Mouse (Mus musculus): ENCODE measurements around the gene Ercc1. TPM values are rescaled to one million over a fixed set of nuclear protein-coding genes. Genes with fewer than 3 reads are reported as not detected.

Ercc1 gene
- total and polyA plus RNA-seq, 3 experiments, result 22.2 to 37.5 TPM; not detected in 1

DNA sequence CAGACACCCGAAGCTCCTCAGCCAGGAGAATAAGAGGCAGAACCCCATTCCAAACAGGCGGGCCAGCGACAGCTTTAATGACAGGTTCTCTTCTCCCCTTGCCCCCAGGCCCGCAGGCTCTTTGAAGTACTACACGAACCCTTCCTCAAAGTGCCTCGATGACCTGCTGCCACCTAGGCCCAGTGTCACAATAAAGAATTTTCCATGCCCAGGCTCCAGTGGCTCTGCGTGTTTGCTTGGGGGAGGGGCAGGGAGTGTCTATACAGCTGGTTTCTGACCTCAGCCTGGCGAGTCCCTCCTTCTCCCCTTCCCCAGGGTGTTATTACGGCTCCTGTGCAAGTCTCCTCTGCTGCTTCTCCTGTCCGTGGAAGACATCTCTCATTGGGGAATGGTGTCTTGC lies 11.7 kb downstream of the Ercc1 start:
- DNase-seq (ENCODE audit: low read depth, low spot score), result no peak
- H3K27ac ChIP-seq (ENCODE audit: control insufficient read depth, low read depth, low read length), result no peak overlapping the region
- no peaks in the 10 kb centered on the region for H3K27me3 ChIP-seq (ENCODE audit: control insufficient read depth in 1 of 2, insufficient read depth in 2 of 2, low read length in 2 of 2)
- 0 out of 4 replicates have a peak, but pooled peaks cover 0 to 2% of the 10 kb centered on the region in 2 experiments for H3K36me3 ChIP-seq (ENCODE audit: control insufficient read depth in 1 of 2, insufficient read depth in 2 of 2, low read length in 2 of 2)
- H3K4me3 ChIP-seq (ENCODE audit: control insufficient read depth in 1 of 2, insufficient read depth in 1 of 2, low read depth in 2 of 2, low read length in 2 of 2), result no peak overlapping the region
- no peaks in the 10 kb centered on the region for H3K9me3 ChIP-seq (replicated peaks; ENCODE audit: insufficient read depth, low read length)
- TF ChIP-seq RCOR1 (IDR thresholded peaks at IDR 0.05; ENCODE audit: low read depth, low read length) (no peak), TAL1 (IDR thresholded peaks at IDR 0.05; ENCODE audit: low read length) (no peak), GATA1 (IDR thresholded peaks at IDR 0.05; ENCODE audit: low read depth, low read length) (no peak), ZC3H11A (IDR thresholded peaks at IDR 0.05; ENCODE audit: low read depth, low read length) (no peak), MAX (IDR thresholded peaks at IDR 0.05; ENCODE audit: low read length) (no peak)
- H3K4me1 ChIP-seq (ENCODE audit: control insufficient read depth in 1 of 2, insufficient read depth in 2 of 2, low read length in 2 of 2), result peaks cover 0 to 8% of the 10 kb centered on the region in 2 experiments; a peak in 1 of 4 replicates
- no peak overlapping the region for H3K9ac ChIP-seq (ENCODE audit: control insufficient read depth, low read depth, low read length, poor library complexity, severe bottlenecking)
- H3K79me2 ChIP-seq (ENCODE audit: control insufficient read depth, insufficient read depth, low read length, poor library complexity), result peaks cover 10% of the 10 kb centered on the region

DNA sequence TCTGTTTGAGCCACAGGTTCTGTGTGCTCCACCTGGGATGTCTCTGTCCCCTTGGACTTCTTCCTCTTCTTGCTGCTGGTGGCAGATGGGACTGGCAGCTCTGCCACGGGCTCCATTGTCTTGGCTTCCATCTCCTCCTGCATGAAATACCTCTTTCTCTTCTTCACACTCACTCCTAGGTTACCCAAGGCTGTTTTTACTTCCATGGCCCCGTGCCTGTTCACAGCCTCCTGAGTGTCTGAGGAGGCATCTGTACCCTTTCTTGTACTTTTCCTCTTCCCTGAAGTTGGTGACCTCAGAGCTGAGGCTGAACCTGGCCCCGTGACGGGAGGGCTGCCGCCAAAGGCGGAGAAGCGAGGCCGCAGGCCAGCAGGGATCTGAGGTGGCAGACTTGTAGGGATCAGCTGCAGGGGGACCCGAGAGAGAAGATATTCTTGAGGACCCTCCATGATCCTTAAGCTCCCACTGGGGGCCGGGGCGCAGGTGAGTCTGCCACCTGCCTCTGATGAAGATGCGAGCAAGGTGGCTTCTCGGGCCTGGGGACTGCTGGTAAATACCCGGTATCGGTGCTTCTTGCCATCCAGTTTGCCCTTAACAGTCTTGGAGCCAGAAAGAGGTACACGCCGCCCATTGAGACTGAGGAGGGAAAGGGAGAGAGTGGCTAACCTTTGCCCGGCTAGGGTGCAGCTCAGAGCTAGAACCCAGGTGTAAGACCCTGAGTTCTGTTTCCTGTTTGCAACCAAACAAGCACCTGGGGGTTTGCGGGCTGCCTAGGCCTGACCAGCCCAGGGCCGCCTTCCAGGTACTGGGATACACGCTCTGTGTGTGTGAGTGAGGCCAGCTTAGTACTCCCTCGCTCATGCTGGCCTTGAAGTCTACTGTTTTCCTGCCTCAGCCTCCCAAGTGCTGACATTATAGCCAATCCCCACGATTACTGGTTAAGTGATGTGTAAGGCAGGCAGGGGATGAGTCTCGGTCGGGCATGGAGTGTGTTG lies 13.1 kb downstream of the Ercc1 start:
- H3K4me1 ChIP-seq (ENCODE audit: control insufficient read depth in 1 of 2, insufficient read depth in 2 of 2, low read length in 2 of 2), result peaks cover 0 to 13% of the 10 kb centered on the region in 2 experiments; a peak in 2 of 4 replicates
- DNase-seq (ENCODE audit: low read depth, low spot score), result no peak
- H3K9ac ChIP-seq (ENCODE audit: control insufficient read depth, low read depth, low read length, poor library complexity, severe bottlenecking), result no peak overlapping the region; the same call in 1 of the 2 replicates
- no peaks in the 10 kb centered on the region for H3K27me3 ChIP-seq (ENCODE audit: control insufficient read depth in 1 of 2, insufficient read depth in 2 of 2, low read length in 2 of 2)
- H3K4me3 ChIP-seq (ENCODE audit: control insufficient read depth in 1 of 2, insufficient read depth in 1 of 2, low read depth in 2 of 2, low read length in 2 of 2), result peak overlapping the region in 1 of 2 experiments; percentile 58; a peak in 3 of 4 replicates
- TF ChIP-seq KAT2A (conservative IDR thresholded peaks at IDR 0.05; ENCODE audit: low read depth, low read length) (no peak), ETS1 (IDR thresholded peaks at IDR 0.05; ENCODE audit: low read depth, low read length) (no peak), RCOR1 (IDR thresholded peaks at IDR 0.05; ENCODE audit: low read depth, low read length) (no peak), GABPA (IDR thresholded peaks at IDR 0.05; ENCODE audit: low read depth, low read length) (no peak), MXI1 (IDR thresholded peaks at IDR 0.05; ENCODE audit: low read depth, low read length) (no peak), POLR2AphosphoS2 (IDR thresholded peaks at IDR 0.05; ENCODE audit: low read length) (no peak), MAZ (IDR thresholded peaks at IDR 0.05; ENCODE audit: low read depth, low read length) (no peak), ZMIZ1 (IDR thresholded peaks at IDR 0.05; ENCODE audit: low read depth, low read length) (no peak)
- H3K27ac ChIP-seq (ENCODE audit: control insufficient read depth, low read depth, low read length), result no peak overlapping the region
- H3K79me2 ChIP-seq (ENCODE audit: control insufficient read depth, insufficient read depth, low read length, poor library complexity), result peaks cover 10% of the 10 kb centered on the region
- 0 out of 4 replicates have a peak, but pooled peaks cover 0 to 2% of the 10 kb centered on the region in 2 experiments for H3K36me3 ChIP-seq (ENCODE audit: control insufficient read depth in 1 of 2, insufficient read depth in 2 of 2, low read length in 2 of 2)
- H3K9me3 ChIP-seq (replicated peaks; ENCODE audit: insufficient read depth, low read length), result no peaks in the 10 kb centered on the region

DNA sequence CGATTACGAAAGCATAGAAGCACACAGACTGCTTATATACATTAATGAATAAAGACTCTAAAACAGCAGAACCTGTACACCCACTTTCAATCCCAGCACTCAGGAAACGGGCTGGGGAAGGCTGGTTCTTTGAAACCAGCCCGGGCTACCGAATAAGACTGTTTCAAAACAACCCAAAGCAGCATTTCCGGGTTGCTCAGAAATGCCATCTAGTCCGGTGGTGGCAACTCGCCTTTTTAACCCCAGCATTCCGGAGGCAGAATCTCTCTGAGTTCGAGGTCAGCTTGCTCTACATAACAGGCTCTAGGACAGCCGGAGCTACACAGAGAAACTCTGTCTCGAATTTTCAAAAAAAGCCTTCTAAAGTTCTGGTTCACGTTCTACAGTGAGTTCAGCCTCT lies 14.1 kb downstream of the Ercc1 start:
- no peak overlapping the region for H3K27ac ChIP-seq (ENCODE audit: control insufficient read depth, low read depth, low read length)
- DNase-seq (ENCODE audit: low read depth, low spot score), result peak; percentile 33

More for the DNA sequence above, 14.1 kb downstream of the Ercc1 start:
- Histone ChIP-seq H3K9ac (ENCODE audit: control insufficient read depth, low read depth, low read length, poor library complexity, severe bottlenecking) (peak overlapping the region; percentile 75), H3K9me3 (replicated peaks; ENCODE audit: insufficient read depth, low read length) (no peaks in the 10 kb centered on the region), H3K79me2 (ENCODE audit: control insufficient read depth, insufficient read depth, low read length, poor library complexity) (peaks cover 10% of the 10 kb centered on the region), H3K4me1 (ENCODE audit: control insufficient read depth in 1 of 2, insufficient read depth in 2 of 2, low read length in 2 of 2) (peaks cover 0 to 13% of the 10 kb centered on the region in 2 experiments; a peak in 2 of 4 replicates), H3K27me3 (ENCODE audit: control insufficient read depth in 1 of 2, insufficient read depth in 2 of 2, low read length in 2 of 2) (no peaks in the 10 kb centered on the region), H3K4me3 (ENCODE audit: control insufficient read depth in 1 of 2, insufficient read depth in 1 of 2, low read depth in 2 of 2, low read length in 2 of 2) (peak overlapping the region; percentile 58 to 66), H3K36me3 (ENCODE audit: control insufficient read depth in 1 of 2, insufficient read depth in 2 of 2, low read length in 2 of 2) (0 out of 4 replicates have a peak, but pooled peaks cover 0 to 2% of the 10 kb centered on the region in 2 experiments)
- no peak for TF ChIP-seq TBP (IDR thresholded peaks at IDR 0.05; ENCODE audit: low read depth, low read length)
- TF ChIP-seq CTCF (IDR thresholded peaks at IDR 0.05 in 2 of 3, conservative IDR thresholded peaks at IDR 0.05 in 1 of 3; ENCODE audit: control insufficient read depth in 1 of 3, insufficient read depth in 1 of 3, low read depth in 2 of 3, low read length in 3 of 3, poor library complexity in 1 of 3, severe bottlenecking in 1 of 3), result no peak
- TF ChIP-seq GABPA (IDR thresholded peaks at IDR 0.05; ENCODE audit: low read depth, low read length), result no peak
- no peak for TF ChIP-seq E2F4 (IDR thresholded peaks at IDR 0.05; ENCODE audit: borderline replicate concordance, low read depth, low read length)
- TF ChIP-seq CHD2 (IDR thresholded peaks at IDR 0.05; ENCODE audit: low read length), result no peak
